Comparison of ENCODE assay signal across 11 mouse cellular contexts in genomic region chr5:76747851-76748250, GRCm38 (mm10).
DNase-seq lines count a peak whose midpoint lies in the region; ATAC-seq and TF ChIP-seq lines count a peak whose summit lies in the region.
"Had no signal": no experiment of that assay in that cellular context is flagged by ENCODE, and none has a peak within 500 bp of the region (broad histone marks: within the 10 kb centered on the region; RNA-seq: fewer than 3 reads in every experiment).

No protein-coding gene starts in this region.

- peak; percentile 91 for ATAC-seq in forebrain, postnatal 0 days
- peak; percentile 62; the same call in 1 of the 2 replicates for ATAC-seq in midbrain, postnatal 0 days (ENCODE audit: low FRiP score)
- ATAC-seq in heart, embryonic 12.5 days (ENCODE audit: insufficient number of reproducible peaks, low FRiP score), result no peak
- ATAC-seq: intestine, embryonic 15.5 days had no signal

- H3K4me1 ChIP-seq in forebrain, postnatal 0 days (ENCODE audit: insufficient read depth), result peaks cover 9% of the 10 kb centered on the region; the same call in 1 of the 2 replicates
- H3K4me1 ChIP-seq in midbrain, postnatal 0 days (ENCODE audit: insufficient read depth, low read length), result no peaks in the 10 kb centered on the region
- peaks cover 3% of the 10 kb centered on the region; the same call in 1 of the 2 replicates for H3K4me1 ChIP-seq in heart, embryonic 12.5 days (replicated peaks)
- H3K4me1 ChIP-seq: intestine, embryonic 15.5 days had no signal

- H3K4me3 ChIP-seq in forebrain, postnatal 0 days (ENCODE audit: low read depth, low read length), result no peak overlapping the region
- no peak overlapping the region for H3K4me3 ChIP-seq in midbrain, postnatal 0 days (ENCODE audit: low read depth, low read length)
- no peak overlapping the region for H3K4me3 ChIP-seq in heart, embryonic 12.5 days
- H3K4me3 ChIP-seq: intestine, embryonic 15.5 days; layer of hippocampus, adult 2 months; megakaryocyte, embryonic 14.5 days had no signal

- H3K4me2 ChIP-seq in forebrain, postnatal 0 days (ENCODE audit: low read depth), result no peak overlapping the region
- H3K4me2 ChIP-seq in midbrain, postnatal 0 days (ENCODE audit: low read depth, low read length, poor library complexity, severe bottlenecking), result no peak overlapping the region
- H3K4me2 ChIP-seq in heart, embryonic 12.5 days, result no peak overlapping the region
- H3K4me2 ChIP-seq: intestine, embryonic 15.5 days had no signal

- no peak for TF ChIP-seq CTCF in forebrain, postnatal 0 days (IDR thresholded peaks at IDR 0.05; ENCODE audit: low read depth)
- no peak for TF ChIP-seq CTCF in midbrain, postnatal 0 days (IDR thresholded peaks at IDR 0.05)

- intact Hi-C loops in left cerebral cortex, postnatal 4 days (cut with DNase I), result no loop called here

- no peak overlapping the region for H3K27ac ChIP-seq in forebrain, postnatal 0 days (ENCODE audit: low read depth, low read length)
- no peak overlapping the region for H3K27ac ChIP-seq in midbrain, postnatal 0 days (ENCODE audit: low read depth, low read length)
- no peak overlapping the region for H3K27ac ChIP-seq in heart, embryonic 12.5 days (ENCODE audit: poor library complexity, severe bottlenecking)
- H3K27ac ChIP-seq: intestine, embryonic 15.5 days; layer of hippocampus, adult 2 months had no signal

- no peaks in the 10 kb centered on the region for H3K9me3 ChIP-seq in forebrain, postnatal 0 days (ENCODE audit: low read length)
- H3K9me3 ChIP-seq in midbrain, postnatal 0 days (ENCODE audit: low read length), result no peaks in the 10 kb centered on the region
- H3K9me3 ChIP-seq in heart, embryonic 12.5 days (replicated peaks), result no peaks in the 10 kb centered on the region
- H3K9me3 ChIP-seq: intestine, embryonic 15.5 days had no signal

- no peaks in the 10 kb centered on the region for H3K27me3 ChIP-seq in forebrain, postnatal 0 days (ENCODE audit: insufficient read depth, low read length)
- no peaks in the 10 kb centered on the region for H3K27me3 ChIP-seq in midbrain, postnatal 0 days (ENCODE audit: insufficient read depth, low read length)
- H3K27me3 ChIP-seq in heart, embryonic 12.5 days (replicated peaks), result no peaks in the 10 kb centered on the region
- H3K27me3 ChIP-seq: intestine, embryonic 15.5 days; megakaryocyte, embryonic 14.5 days had no signal

- H3K36me3 ChIP-seq in forebrain, postnatal 0 days (ENCODE audit: insufficient read depth), result no peaks in the 10 kb centered on the region
- no peaks in the 10 kb centered on the region for H3K36me3 ChIP-seq in midbrain, postnatal 0 days (ENCODE audit: insufficient read depth, low read length)
- no peaks in the 10 kb centered on the region for H3K36me3 ChIP-seq in heart, embryonic 12.5 days
- H3K36me3 ChIP-seq: intestine, embryonic 15.5 days had no signal

- peak; percentile 11 to 16 for DNase-seq in left cerebral cortex, adult 18-20 months (ENCODE audit: low spot score in 2 of 2)
- no peak for DNase-seq in left cerebral cortex, postnatal 4 days
- peak; percentile 67 for DNase-seq in R1 (ENCODE audit: low read depth, low spot score)
- peak; percentile 61 for DNase-seq in forebrain, postnatal 0 days
- DNase-seq in midbrain, postnatal 0 days (ENCODE audit: low spot score), result peak; percentile 50
- DNase-seq in layer of hippocampus, postnatal 14 days (ENCODE audit: low spot score in 2 of 2), result no peak
- no peak for DNase-seq in adipocyte (ENCODE audit: low spot score)

- 60% methylated on average over 7 of the region's 7 CpGs for WGBS in forebrain, postnatal 0 days
- WGBS in midbrain, postnatal 0 days, result 56% methylated on average over 7 of the region's 7 CpGs
- 49% methylated on average over 7 of the region's 7 CpGs for WGBS in heart, embryonic 12.5 days

- no peak overlapping the region for H3K9ac ChIP-seq in forebrain, postnatal 0 days
- no peak overlapping the region for H3K9ac ChIP-seq in midbrain, postnatal 0 days (replicated peaks; ENCODE audit: low read length, poor library complexity, severe bottlenecking)
- H3K9ac ChIP-seq in heart, embryonic 12.5 days, result no peak overlapping the region
- H3K9ac ChIP-seq: intestine, embryonic 15.5 days had no signal

Comparison
In these comparisons a context has a peak if more than half of its experiments do, and no peak if none do; other contexts are left out.
1. DNase-seq: peak in left cerebral cortex, adult 18-20 months (2 of 2), R1 (single experiment), forebrain, postnatal 0 days (single experiment) and midbrain, postnatal 0 days (single experiment); none in left cerebral cortex, postnatal 4 days (single experiment), layer of hippocampus, postnatal 14 days (0 of 2) and adipocyte (single experiment).